Mouse (Mus musculus) lung, embryonic 14.5 days (tissue): ENCODE results near the gene Agtr1b. TPM values are rescaled to one million over a fixed set of nuclear protein-coding genes. Genes with fewer than 3 reads are reported as not detected.
A peak's percentile ranks its signal among the peaks of the same experiment; 100 is the strongest.

ENCODE experiments used
- ATAC-seq: fragments of 200-750 bp; cut with Nextera tagmentation; 2 replicates; pipeline ENCODE4 v1.8.0; 2017; ENCODE audit warnings: mild to moderate bottlenecking, moderate TSS enrichment, moderate library complexity; ENCODE audit not compliant: insufficient read depth
- DNase-seq: peaks from one replicate; pipeline ENCODE4 v3.0.0-alpha.2; 2015
- H3K27ac ChIP-seq: fragments of 300-500 bp; sonication (generic); 2 replicates; pipeline ENCODE4 v1.5.1; 2014; ENCODE audit warnings: low read depth, mild to moderate bottlenecking, moderate library complexity
- H3K27me3 ChIP-seq: fragments of 300-500 bp; sonication (generic); 2 replicates; pipeline ENCODE4 v1.6.1; 2014; ENCODE audit warnings: low read length, control low read depth; ENCODE audit not compliant: insufficient read depth
- H3K36me3 ChIP-seq: fragments of 300-500 bp; sonication (generic); 2 replicates; pipeline ENCODE4 v1.6.1; 2014; ENCODE audit warnings: control low read depth; ENCODE audit not compliant: insufficient read depth
- H3K4me1 ChIP-seq: fragments of 300-500 bp; sonication (generic); 2 replicates; pipeline ENCODE4 v1.6.1; 2014; ENCODE audit warnings: antibody characterized with exemption, control low read depth; ENCODE audit not compliant: insufficient read depth
- H3K4me2 ChIP-seq: fragments of 300-500 bp; sonication (generic); 2 replicates; pipeline ENCODE4 v1.6.1; 2014; ENCODE audit warnings: mild to moderate bottlenecking
- H3K4me3 ChIP-seq: fragments of 300-500 bp; sonication (generic); 2 replicates; pipeline ENCODE4 v1.5.1; 2014; ENCODE audit warnings: low read depth, low read length
- H3K9ac ChIP-seq: fragments of 300-500 bp; sonication (generic); 2 replicates; pipeline ENCODE4 v1.6.1; 2014
- H3K9me3 ChIP-seq: fragments of 300-500 bp; sonication (generic); 2 replicates; pipeline ENCODE4 v1.6.1; 2016; ENCODE audit warnings: low read depth, low read length, control low read depth
- CTCF ChIP-seq: IDR thresholded peaks from 2 replicates; pipeline ENCODE4 v1.5.1; 2016; ENCODE audit warnings: antibody characterized with exemption, low read depth
- WGBS: fragments of 180-500 bp; shearing (Covaris S2); extraction: QIAGEN DNeasy Blood & Tissue Kit; methylation state at CpG from one replicate; pipeline ENCODE4 v1.1.7; 2014; 5-methylcytosine and 5-hydroxymethylcytosine counted together
- polyA plus RNA-seq: library from polyadenylated mRNA; unstranded; fragments of >200 nt; fragmentation: Nextera tagmentation; extraction: Ambion mirVana; gene quantifications from 2 replicates; pipeline ENCODE4 v1.2.1, GENCODE M21; 2014

The Agtr1b gene
- polyA plus RNA-seq, 1 experiment from 2014 or later, result 4.1 TPM

- Histone ChIP-seq H3K9ac (no peak overlapping the region), H3K36me3 (no peaks in the 10 kb centered on the region), H3K4me2 (no peak overlapping the region), H3K9me3 (no peaks in the 10 kb centered on the region), H3K27me3 (no peaks in the 10 kb centered on the region), H3K4me1 (no peaks in the 10 kb centered on the region), H3K4me3 (no peak overlapping the region), H3K27ac (no peak overlapping the region)
- no peak for DNase-seq
- TF ChIP-seq CTCF, result no peak
- 57% methylated on average over 4 of the region's 4 CpGs for whole genome bisulfite sequencing
- ATAC-seq, result no peak; the same call in 1 of the 2 replicates
Observed at GRCm38 (mm10) chr3:20307256-20307655, 59.7 kb downstream of the Agtr1b start.

DNA sequence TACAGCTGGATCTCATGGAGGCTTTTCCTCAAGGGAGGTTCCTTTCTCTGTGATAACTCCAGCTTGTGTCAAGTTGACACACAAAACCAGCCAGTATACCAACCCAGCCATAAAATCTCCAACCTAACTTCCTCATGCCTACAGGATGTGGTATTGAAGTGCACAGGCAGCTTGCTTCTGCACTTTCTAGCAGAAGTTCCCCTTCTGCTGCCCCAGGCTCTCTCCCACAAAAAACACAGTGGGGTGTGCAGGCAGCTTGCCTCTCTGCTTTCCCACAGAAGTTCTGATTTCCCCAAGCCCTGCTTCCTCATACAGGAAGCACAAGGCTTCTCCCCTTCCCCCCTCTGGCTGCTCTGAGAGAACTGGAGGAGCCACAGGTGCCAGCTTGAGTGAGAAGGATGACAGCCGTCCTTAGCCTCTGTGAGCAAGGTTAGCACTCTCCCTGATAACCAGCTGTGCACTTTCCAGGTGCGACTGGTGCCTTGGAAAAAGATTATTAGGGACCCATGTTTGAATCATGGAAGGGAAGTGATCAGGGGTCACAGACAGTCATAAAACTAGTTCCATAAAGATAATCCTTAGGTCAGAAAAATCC, 62.1 kb downstream of the Agtr1b start:
- Histone ChIP-seq H3K9ac (no peak overlapping the region), H3K4me2 (no peak overlapping the region), H3K4me3 (no peak overlapping the region), H3K27ac (no peak overlapping the region), H3K4me1 (no peaks in the 10 kb centered on the region), H3K9me3 (no peaks in the 10 kb centered on the region), H3K27me3 (no peaks in the 10 kb centered on the region), H3K36me3 (no peaks in the 10 kb centered on the region)
- WGBS, result 31% methylated on average over 2 of the region's 2 CpGs
- DNase-seq, result peak; percentile 10
- TF ChIP-seq CTCF, result no peak
- no peak for ATAC-seq

DNA sequence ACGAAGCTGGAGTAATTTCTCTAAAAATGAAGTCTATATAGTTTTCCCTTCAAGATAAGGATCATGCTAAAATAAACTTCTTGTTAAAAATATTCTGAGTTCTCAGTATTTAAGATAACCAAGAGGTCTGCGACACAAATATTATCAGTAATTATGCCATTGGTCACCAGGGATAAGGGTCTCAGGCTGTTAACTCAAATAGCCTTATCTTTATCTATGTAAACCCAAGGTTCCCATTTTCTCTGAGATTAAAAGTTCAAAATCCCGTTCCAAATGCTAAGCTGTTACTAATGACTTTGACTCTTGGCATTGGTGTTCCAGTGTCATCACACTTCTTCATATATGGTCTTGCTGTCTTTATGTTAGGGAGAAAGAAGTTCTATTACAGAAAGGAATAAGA, 71.4 kb downstream of the Agtr1b start:
- H3K36me3 ChIP-seq, result no peaks in the 10 kb centered on the region
- H3K27me3 ChIP-seq, result no peaks in the 10 kb centered on the region
- no peak for TF ChIP-seq CTCF
- H3K4me1 ChIP-seq, result no peaks in the 10 kb centered on the region
- 32% methylated on average over 3 of the region's 3 CpGs for WGBS
- no peak overlapping the region for H3K9ac ChIP-seq
- H3K27ac ChIP-seq, result no peak overlapping the region
- ATAC-seq, result no peak
- no peak for DNase-seq
- no peak overlapping the region for H3K4me3 ChIP-seq
- no peak overlapping the region for H3K4me2 ChIP-seq
- H3K9me3 ChIP-seq, result no peaks in the 10 kb centered on the region

- WGBS, result 66% methylated on average over 9 of the region's 9 CpGs
- Histone ChIP-seq H3K4me3 (no peak overlapping the region), H3K4me1 (no peaks in the 10 kb centered on the region), H3K9me3 (no peaks in the 10 kb centered on the region), H3K27me3 (no peaks in the 10 kb centered on the region), H3K4me2 (no peak overlapping the region), H3K9ac (no peak overlapping the region), H3K27ac (no peak overlapping the region), H3K36me3 (no peaks in the 10 kb centered on the region)
- no peak for ATAC-seq
- no peak for DNase-seq
- no peak for TF ChIP-seq CTCF
Observed at GRCm38 (mm10) chr3:20294542-20295348, 72.2 kb downstream of the Agtr1b start.

- TF ChIP-seq CTCF, result no peak
- H3K4me2 ChIP-seq, result no peak overlapping the region
- H3K9ac ChIP-seq, result no peak overlapping the region
- no peaks in the 10 kb centered on the region for H3K36me3 ChIP-seq
- no peak overlapping the region for H3K27ac ChIP-seq
- no peaks in the 10 kb centered on the region for H3K27me3 ChIP-seq
- H3K9me3 ChIP-seq, result no peaks in the 10 kb centered on the region
- no peaks in the 10 kb centered on the region for H3K4me1 ChIP-seq
- H3K4me3 ChIP-seq, result no peak overlapping the region
- ATAC-seq, result no peak
- no peak for DNase-seq
Observed at GRCm38 (mm10) chr3:20291370-20291769, 75.6 kb downstream of the Agtr1b start.

- peak; percentile 16 for DNase-seq
- no peak for TF ChIP-seq CTCF
- no peaks in the 10 kb centered on the region for H3K9me3 ChIP-seq
- H3K4me2 ChIP-seq, result no peak overlapping the region
- WGBS, result 75% methylated on average over 2 of the region's 2 CpGs
- H3K27ac ChIP-seq, result no peak overlapping the region
- H3K4me3 ChIP-seq, result no peak overlapping the region
- no peaks in the 10 kb centered on the region for H3K4me1 ChIP-seq
- H3K9ac ChIP-seq, result no peak overlapping the region
- no peak for ATAC-seq
- no peaks in the 10 kb centered on the region for H3K27me3 ChIP-seq
- H3K36me3 ChIP-seq, result no peaks in the 10 kb centered on the region
Observed at GRCm38 (mm10) chr3:20288761-20289160, 78.2 kb downstream of the Agtr1b start.

DNA sequence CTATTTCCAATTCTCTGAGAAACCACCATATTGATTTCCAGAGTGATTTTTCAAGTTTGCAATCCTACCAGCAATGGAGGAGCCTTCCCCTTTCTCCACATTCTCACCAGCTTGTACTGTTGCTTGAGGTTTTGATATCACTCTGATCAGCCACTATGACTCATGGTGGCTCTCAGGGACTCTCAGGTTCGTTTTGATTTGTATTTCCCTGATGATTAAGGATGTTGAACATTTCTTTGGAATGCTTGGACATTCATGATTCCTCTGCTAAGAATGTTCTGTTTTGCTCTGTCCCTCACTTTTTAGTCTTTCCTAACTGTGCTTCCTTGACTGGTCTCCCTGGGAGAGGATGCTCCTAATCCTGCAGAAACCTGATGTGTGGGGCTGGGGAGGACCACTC, 85.2 kb downstream of the Agtr1b start:
- no peak overlapping the region for H3K4me3 ChIP-seq
- 55% methylated on average over 1 of the region's 1 CpGs for WGBS
- DNase-seq (no peak), ATAC-seq (no peak)
- no peak overlapping the region for H3K4me2 ChIP-seq
- no peaks in the 10 kb centered on the region for H3K27me3 ChIP-seq
- no peak for TF ChIP-seq CTCF
- no peak overlapping the region for H3K27ac ChIP-seq
- H3K9me3 ChIP-seq, result no peaks in the 10 kb centered on the region
- H3K4me1 ChIP-seq, result no peaks in the 10 kb centered on the region
- no peaks in the 10 kb centered on the region for H3K36me3 ChIP-seq
- H3K9ac ChIP-seq, result no peak overlapping the region
